Mouse (Mus musculus): ENCODE measurements at regions not wholly inside any gene's neighbourhood (a gene's known extent, or its start where the extent isn't known, plus 50 kb on each side); places are given as distances from the start of the nearest gene placed in this dataset.

DNA sequence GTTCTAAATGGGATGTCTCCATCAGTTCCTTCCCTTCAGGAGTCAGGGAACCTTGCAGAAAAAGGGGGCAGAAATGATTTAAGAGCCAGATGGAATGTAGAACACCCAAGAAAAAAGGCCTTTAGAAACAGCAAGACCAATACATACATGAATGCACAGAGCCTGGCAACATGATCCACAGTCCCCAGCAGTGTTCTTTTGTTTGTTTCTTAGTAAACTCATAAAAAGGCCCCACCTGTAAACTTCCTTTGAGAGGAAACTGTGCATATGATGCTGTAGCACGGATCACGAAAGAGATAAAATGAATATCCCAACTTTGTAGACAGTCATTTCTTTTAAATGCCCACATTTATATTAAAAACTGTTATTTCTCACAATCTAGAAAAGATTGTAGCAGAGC is 92.7 kb upstream of the 2610001J05Rik start:
- H3K9me3 ChIP-seq (ENCODE audit: control insufficient read depth, low read length) = no peaks in the 10 kb centered on the region
- H3K4me3 ChIP-seq (ENCODE audit: control insufficient read depth in 1 of 2, insufficient read depth in 1 of 2, low read depth in 1 of 2, low read length in 2 of 2) = no peak overlapping the region
- H3K4me2 ChIP-seq (ENCODE audit: low read length) = no peak overlapping the region

DNA sequence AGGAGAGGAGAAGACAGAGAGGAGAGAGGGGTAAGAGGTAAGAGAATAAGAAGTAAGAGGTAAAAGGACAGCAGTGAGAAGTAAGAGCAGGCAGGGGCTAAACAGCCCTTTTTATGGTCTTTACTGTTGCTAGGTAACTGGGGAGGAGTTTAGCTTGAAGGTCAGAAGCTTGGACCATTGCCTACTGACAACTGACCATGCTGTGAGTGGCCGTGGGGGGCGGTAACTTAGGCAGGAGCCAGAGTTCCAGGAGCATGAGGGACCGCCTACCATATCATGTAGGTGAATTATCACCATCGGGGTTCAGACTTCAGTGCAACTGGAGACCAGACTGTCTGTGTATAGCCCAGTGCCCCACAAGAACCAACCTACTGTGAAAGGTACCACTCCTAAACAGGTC is 78.3 kb upstream of the 2610001J05Rik start:
- Histone ChIP-seq H3K4me2 (ENCODE audit: low read length) (no peak overlapping the region), H3K9ac (ENCODE audit: low read length) (no peak overlapping the region), H3K4me1 (ENCODE audit: control insufficient read depth in 2 of 2, insufficient read depth in 2 of 2, low read length in 2 of 2) (no peaks in the 10 kb centered on the region), H3K4me3 (ENCODE audit: control insufficient read depth in 1 of 2, insufficient read depth in 1 of 2, low read depth in 1 of 2, low read length in 2 of 2) (no peak overlapping the region), H3K27ac (replicated peaks in 1 of 2; ENCODE audit: control insufficient read depth in 1 of 2, insufficient read depth in 1 of 2, low read depth in 2 of 2, low read length in 2 of 2) (no peak overlapping the region), H3K9me3 (ENCODE audit: control insufficient read depth, low read length) (no peaks in the 10 kb centered on the region), H3K36me3 (ENCODE audit: control insufficient read depth, insufficient read depth, low read length) (no peaks in the 10 kb centered on the region), H3K27me3 (ENCODE audit: control insufficient read depth, insufficient read depth, low read length) (no peaks in the 10 kb centered on the region)
- no peak for ATAC-seq (ENCODE audit: insufficient number of reproducible peaks, insufficient read depth, low FRiP score, low read depth)
- 81% methylated on average over 4 of the region's 4 CpGs for WGBS

More for the DNA sequence above, 92.7 kb upstream of the 2610001J05Rik start:
- ATAC-seq (ENCODE audit: insufficient number of reproducible peaks, insufficient read depth, low FRiP score, low read depth) = no peak
- Histone ChIP-seq H3K27ac (replicated peaks in 1 of 2; ENCODE audit: control insufficient read depth in 1 of 2, insufficient read depth in 1 of 2, low read depth in 2 of 2, low read length in 2 of 2) (no peak overlapping the region), H3K4me1 (ENCODE audit: control insufficient read depth in 2 of 2, insufficient read depth in 2 of 2, low read length in 2 of 2) (no peaks in the 10 kb centered on the region), H3K36me3 (ENCODE audit: control insufficient read depth, insufficient read depth, low read length) (no peaks in the 10 kb centered on the region), H3K27me3 (ENCODE audit: control insufficient read depth, insufficient read depth, low read length) (no peaks in the 10 kb centered on the region), H3K9ac (ENCODE audit: low read length) (no peak overlapping the region)
- WGBS = 84% methylated on average over 2 of the region's 2 CpGs

DNA sequence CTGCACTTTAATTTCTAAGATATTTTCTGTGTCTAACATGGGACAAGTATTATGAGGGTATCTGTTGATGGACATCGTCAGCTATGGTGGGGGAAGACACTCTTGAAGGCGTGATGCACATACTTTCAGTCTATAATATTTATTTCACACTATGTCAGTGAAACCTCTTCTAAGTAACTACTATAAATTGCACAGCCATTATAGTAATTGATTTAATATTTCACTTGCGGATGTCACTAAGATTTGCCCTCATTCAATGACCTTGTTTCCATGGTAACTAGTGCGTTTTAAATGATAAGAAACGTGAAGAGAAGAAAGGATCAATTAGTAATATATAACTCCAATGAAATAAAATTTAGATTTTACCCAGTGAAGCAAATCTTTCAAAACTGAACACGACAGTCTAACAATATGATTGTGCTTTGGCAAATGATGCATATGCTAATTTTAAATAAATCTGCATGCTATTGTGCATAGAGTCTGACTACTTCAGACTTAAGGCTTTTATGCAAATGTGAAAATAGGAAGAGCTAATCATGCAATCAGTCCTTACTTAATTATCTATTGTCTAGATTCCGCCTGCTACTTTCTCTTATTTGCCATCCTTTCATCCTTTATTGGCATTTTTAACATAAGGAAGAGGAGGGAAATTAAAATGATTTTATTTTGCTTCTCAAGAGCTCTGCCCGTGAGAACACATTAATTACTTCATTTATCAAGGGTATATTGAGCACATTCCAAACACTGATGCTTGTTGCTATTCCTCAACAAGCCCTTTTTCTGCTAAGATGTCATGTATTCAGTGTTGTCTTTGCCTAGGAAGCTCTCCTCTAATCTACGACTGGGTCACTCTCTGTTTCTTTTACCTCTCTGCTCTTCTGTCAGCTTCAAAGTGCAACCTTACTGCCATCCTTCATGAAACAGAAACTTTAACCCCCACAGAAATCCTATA is 49.8 kb upstream of the 2610001J05Rik start:
- no peak for ATAC-seq (ENCODE audit: insufficient number of reproducible peaks, insufficient read depth, low FRiP score, low read depth)
- Histone ChIP-seq H3K27me3 (ENCODE audit: control insufficient read depth, insufficient read depth, low read length) (no peaks in the 10 kb centered on the region), H3K36me3 (ENCODE audit: control insufficient read depth, insufficient read depth, low read length) (no peaks in the 10 kb centered on the region), H3K9ac (ENCODE audit: low read length) (no peak overlapping the region), H3K4me3 (ENCODE audit: control insufficient read depth in 1 of 2, insufficient read depth in 1 of 2, low read depth in 1 of 2, low read length in 2 of 2) (no peak overlapping the region), H3K4me2 (ENCODE audit: low read length) (no peak overlapping the region), H3K27ac (replicated peaks in 1 of 2; ENCODE audit: control insufficient read depth in 1 of 2, insufficient read depth in 1 of 2, low read depth in 2 of 2, low read length in 2 of 2) (no peak overlapping the region), H3K9me3 (ENCODE audit: control insufficient read depth, low read length) (no peaks in the 10 kb centered on the region), H3K4me1 (ENCODE audit: control insufficient read depth in 2 of 2, insufficient read depth in 2 of 2, low read length in 2 of 2) (no peaks in the 10 kb centered on the region)
- 81% methylated on average over 9 of the region's 9 CpGs for WGBS

All from heart, embryonic 14.5 days (tissue).